Mouse (Mus musculus) c-Kit-positive CD71-negative TER-119-negative erythroid progenitor cells, embryonic 14.5 days (primary cell): ENCODE measurements around the gene Fgfr2.

Experiments used
- DNase-seq: peaks from one replicate; pipeline ENCODE4 v3.0.0-alpha.2; 2013; ENCODE audit warnings: low read depth

Gene Fgfr2

GRCm38 (mm10) chr7:132800868-132801267 is 322.3 kb downstream of the Fgfr2 start:
- DNase-seq = no peak

GRCm38 (mm10) chr7:132799119-132800016 is 323.8 kb downstream of the Fgfr2 start:
- DNase-seq = no peak

DNA sequence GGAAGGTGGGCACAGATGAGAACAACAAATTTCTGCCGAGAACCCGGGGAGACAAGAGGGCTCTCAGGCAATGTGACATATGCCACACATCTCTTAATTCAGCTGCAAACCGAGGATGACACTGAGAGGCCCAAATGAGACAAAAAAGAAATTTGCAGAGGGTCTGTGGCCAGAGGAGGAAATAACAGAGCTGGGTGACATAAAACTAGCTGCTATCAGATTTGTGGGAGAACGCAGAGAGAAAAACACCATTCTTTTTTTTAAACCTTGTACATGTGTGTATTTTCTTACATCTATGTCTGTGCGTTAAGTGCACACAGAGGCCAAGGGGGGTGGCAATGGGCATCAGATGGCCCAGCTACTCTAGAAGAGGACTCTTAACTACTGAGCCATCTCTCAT is 328.0 kb downstream of the Fgfr2 start:
- no peak for DNase-seq

GRCm38 (mm10) chr7:132793467-132793866 is 329.7 kb downstream of the Fgfr2 start:
- DNase-seq = no peak

DNA sequence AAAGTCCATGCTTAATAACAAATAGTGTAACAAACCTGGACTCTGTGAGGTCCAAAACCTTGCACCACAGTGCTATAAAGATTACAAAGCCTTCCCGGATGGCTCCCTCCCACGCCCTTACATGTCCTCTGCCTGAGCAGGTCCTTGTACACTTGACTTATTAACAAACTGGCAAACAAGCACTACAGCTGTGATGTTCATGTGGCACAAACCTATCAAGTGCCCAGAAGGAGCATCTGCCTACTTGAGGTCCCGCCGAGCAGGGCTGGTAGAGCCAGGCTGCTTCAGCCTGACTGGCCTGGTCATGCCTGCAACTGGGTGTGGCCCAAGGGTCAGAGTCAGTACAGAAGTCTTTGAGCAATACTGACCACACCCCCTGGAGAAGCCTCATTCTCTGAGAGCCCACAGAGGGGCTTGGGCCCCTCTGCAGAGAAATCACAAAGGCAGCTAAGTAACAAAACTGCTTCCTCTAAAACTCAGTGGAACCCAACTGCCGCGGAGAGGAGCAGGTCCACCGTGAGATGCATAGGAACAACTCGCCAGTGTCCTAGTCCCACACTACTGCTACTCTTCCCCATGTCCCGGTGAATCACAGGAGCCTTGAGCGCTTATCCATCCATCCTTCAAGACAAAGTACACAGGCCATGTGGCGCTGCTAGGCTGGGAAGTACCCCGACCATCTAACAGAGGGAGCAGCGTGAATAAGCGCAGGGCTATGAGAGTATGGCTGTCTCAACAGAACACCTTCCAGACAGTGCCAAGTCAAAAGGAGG is 332.5 kb downstream of the Fgfr2 start:
- DNase-seq = no peak

DNA sequence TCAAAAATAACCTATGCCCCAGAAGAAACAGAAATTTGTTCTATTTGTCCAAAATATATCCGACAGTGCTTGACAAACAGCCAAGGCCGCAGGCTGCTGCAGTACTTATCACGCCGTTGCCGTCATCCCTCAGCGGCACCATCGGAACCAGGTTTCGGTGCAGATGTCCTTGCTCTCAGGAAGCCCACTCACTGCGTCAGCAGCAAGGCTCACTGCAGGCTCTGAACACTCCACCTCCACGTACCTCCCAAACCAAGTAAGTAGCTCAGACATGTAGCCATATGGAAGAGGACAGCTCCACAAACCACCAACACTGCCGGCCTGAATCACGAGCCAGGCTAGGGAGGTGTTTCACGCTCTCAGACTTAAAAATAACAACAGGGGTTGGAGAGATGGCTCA is 334.3 kb downstream of the Fgfr2 start:
- DNase-seq = no peak

GRCm38 (mm10) chr7:132787496-132788190 is 335.5 kb downstream of the Fgfr2 start:
- no peak for DNase-seq

DNA sequence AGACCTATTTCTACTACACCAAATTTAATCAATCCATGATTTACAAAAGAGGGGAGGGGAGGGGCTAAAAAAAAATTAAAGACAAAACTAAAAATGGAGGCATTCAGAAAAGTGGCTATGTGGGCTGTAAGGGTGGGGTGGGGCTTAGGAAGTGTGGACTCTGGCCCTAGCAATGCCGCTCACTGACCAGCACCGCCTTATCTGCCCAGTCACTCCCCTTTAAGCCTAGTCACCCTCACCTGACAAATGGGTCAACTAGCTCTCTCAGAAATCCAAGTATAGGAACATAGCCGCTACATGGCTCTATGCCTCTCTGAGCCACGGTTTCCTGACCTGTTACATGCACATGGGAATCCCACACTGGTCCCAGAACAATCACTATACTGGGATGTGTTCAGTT is 336.1 kb downstream of the Fgfr2 start:
- no peak for DNase-seq

DNA sequence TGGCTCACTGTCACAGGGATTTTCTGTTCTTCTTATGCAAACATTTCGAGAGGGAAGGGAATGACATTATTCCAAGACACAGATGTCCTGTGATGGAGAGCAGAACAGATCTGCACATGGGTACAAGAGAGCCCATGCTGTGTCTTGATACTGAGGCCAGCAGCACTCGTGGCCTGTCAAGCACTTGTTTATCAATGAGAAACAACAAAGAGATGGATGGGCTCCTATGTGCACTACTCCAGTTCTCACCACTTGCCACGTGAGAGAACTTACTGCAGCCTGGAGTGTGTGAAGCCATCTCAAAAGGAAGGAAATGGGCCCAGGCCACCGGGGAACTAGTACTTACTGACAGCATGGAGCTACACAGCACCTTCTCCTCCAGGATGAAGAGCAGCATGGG is 336.6 kb downstream of the Fgfr2 start:
- DNase-seq = no peak

DNA sequence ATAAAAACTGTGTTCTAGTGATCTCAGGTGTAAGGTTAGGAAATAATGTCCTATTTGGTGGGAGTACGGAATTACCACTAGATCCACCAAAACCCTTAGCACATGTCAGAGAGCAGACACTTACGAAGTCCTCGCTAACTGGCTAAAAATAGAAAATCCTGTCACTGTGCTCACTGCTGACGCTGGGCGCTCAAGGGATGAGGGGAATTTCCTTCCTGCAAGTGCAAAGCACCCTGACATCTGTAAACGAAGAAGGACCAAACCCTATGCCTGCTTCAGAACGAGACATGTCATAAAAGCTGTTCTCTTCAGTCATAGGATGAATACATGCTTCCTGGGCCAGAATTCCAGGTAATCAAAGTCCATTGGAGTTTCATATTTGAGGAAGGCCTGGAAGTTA is 337.1 kb downstream of the Fgfr2 start:
- DNase-seq = no peak

DNA sequence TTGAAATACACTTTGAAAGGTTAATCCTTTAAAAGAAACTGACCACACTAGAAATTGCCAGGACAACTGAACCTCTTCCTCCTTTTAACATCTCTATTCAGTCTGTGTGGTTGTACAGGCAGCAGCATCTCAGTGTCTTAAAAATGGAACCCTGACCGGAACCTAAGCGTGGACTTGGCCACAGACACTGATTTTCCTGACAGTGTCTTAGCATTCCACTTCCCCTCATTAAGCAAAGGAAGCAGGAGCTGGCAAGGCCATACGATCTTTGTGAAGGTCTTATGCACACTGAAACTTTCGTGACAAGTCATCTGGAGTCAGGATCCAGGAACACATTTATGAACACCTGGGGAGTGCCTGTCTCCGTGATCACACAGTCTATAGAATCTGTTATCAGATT is 339.0 kb downstream of the Fgfr2 start:
- no peak for DNase-seq

DNA sequence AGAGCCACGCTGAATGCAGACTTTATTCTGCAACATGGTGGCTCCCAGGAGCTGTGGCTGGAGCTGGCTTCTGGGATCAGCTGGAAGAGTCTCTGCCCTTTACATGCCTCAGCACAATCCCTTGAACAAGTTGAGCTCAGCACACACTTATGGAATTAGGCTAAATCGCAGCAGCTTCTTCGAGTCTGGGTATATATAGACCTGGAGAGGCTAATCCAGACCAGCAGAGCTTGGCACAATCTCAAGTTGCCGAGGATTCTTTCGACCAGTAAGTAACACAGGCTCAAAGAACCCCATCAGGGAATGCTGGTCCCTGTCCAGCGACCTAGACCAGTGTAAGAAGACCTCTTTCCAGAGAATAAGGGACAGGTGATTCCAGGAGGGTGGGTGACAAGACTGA is 341.3 kb downstream of the Fgfr2 start:
- DNase-seq = no peak

- DNase-seq = no peak
Observed at GRCm38 (mm10) chr7:132781130-132781814, 341.9 kb downstream of the Fgfr2 start.

DNA sequence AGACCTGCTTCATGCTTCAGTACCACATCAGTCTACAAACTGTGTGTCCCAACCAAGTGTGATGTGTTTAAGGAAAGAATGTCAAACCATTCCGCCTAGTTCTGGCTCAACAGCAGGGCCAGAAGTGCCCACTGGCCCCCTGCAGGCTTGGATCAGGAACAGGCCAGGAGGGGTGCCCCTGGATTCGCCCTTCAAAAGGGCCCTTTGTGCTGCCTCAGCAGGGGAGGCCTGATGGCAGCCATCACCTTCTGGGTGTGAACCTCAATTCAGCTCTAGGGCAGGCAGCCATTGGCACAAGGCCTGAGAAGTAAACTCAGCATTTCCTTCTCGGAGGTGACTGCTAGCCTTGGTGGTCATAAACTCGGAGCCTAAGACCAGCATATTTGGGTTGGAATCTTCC is 342.5 kb downstream of the Fgfr2 start:
- DNase-seq = no peak

DNA sequence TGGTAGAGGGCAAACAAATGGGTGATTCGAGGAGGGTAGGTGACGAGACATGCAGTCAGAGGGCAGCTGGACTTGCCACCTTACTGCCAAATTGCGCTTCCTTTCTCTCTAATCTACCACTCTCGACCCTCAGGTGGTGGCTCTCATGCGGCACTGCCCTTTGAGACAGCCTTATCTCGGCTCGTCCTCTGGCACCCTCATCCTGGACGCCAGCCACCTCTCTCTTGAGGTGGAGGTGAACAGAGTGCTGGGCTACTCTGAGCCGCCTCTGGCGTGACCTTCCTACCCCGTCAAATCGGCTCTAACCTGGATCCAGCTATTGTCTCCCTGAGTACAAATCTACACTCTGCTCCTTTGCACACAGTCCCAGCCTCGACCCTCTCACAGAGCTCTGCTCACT is 344.5 kb downstream of the Fgfr2 start:
- DNase-seq = no peak

DNA sequence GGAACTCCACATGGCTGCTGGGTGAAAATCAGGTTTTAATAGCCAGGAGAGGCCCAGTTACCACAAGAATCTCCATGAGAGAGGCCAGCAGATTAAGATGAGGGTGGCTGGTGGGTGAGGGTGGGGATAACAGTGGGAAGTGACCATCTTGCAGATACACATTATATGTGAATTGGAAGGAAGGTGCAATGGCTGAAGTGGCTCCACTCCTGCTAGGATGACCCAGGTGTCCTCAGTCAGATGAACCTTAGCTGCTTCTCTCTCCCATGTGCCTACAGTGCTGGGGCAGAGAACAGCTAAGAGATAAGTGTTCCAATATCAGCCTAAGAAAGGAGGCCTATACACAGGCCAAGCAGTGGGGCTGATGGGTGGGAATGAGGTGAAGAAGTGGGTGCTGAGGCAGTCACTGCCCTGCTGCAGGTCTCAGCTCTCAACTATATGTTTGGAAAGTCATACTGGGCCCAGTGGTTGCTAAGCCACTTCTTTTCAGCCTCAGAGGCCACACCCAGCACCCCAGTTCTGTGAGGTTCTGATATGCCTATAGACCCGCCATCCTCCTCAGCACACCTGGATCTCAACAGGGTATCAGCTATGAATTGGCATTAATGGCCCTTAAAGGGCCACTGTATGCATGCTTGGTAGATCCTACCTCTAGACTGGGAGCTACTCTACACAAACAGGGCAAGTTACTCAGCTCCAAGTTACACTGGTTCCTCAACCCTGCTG is 345.3 kb downstream of the Fgfr2 start:
- DNase-seq = no peak

DNA sequence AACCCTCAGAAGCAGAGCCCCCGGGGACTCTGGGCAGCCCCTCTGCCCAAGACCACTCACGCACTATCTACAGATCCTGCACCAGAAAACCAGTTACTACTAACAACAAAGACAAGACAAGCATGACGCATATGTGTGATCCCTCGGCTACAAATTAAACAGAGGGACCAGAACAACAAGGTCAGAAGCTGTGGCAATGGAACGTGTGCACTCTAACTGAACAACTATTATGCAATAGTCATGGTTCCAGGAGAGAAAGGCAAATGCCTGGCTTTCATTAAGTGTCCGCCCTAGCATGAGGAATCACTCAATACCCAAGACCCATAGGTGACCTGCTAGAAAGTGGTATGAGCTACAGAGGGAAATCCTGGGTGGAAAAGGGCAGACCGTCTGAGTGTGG is 346.0 kb downstream of the Fgfr2 start:
- no peak for DNase-seq

DNA sequence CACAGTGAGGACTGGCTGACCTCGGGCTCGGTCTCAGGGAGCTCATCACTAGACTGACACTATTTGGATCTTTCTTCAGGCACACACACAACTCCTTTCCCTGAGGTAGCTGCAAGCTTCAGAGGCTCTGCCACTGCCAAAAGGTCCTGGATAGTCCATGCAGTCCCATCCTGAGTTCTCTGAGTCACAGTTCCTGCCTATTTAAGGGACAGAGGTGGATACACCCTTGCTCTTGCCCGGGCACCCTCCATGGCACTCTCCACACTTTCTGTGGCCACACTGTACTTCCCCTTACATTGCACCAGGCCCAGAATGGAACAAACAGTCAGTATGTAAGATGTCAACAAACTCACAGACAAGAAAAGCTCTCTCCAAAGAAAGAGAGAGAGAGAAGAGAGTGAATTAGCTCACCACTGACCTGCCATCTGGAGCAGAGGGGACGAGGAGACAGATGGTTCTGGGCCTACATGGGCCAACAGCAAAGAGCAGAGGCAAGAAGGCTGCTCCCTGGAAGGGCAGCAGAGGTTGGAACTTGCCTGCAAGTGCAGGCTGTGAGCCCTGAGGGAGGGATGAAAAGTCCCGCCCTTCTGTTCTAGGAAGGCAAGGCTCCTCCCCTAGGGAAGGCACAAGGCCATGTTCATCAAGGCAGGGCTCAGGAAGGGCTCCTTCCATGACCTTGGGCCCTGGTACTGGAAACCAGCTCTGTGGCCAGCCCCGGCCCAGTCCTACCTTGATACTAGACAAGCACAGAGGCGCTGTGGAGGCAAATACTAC is 346.6 kb downstream of the Fgfr2 start:
- DNase-seq = no peak

GRCm38 (mm10) chr7:132775922-132776321 is 347.2 kb downstream of the Fgfr2 start:
- DNase-seq = no peak

- no peak for DNase-seq
Observed at GRCm38 (mm10) chr7:132775333-132775732, 347.8 kb downstream of the Fgfr2 start.
